Mouse (Mus musculus) heart, postnatal 0 days (tissue): ENCODE measurements around the gene Hoxb8. TPM values are rescaled to one million over a fixed set of nuclear protein-coding genes. Genes with fewer than 3 reads are reported as not detected.
A peak's percentile ranks its signal among the peaks of the same experiment; 100 is the strongest.

Source experiments
- ATAC-seq: fragments of 200-750 bp; cut with Nextera tagmentation; 2 replicates; pipeline ENCODE4 v1.8.0; 2017; ENCODE audit warnings: low read depth, moderate number of reproducible peaks, moderate library complexity; ENCODE audit not compliant: insufficient read depth
- DNase-seq: peaks from one replicate; pipeline ENCODE4 v3.0.0-alpha.2; 2016; ENCODE audit warnings: low spot score
- H3K27ac ChIP-seq: fragments of 300-500 bp; sonication (generic); 2 replicates; pipeline ENCODE4 v1.5.1; 2014; ENCODE audit warnings: low read depth, mild to moderate bottlenecking
- H3K27me3 ChIP-seq: fragments of 300-500 bp; sonication (generic); 2 replicates; pipeline ENCODE4 v1.6.1; 2014; ENCODE audit warnings: low read length, mixed read lengths; ENCODE audit not compliant: control insufficient read depth, insufficient read depth
- H3K36me3 ChIP-seq: fragments of 300-500 bp; sonication (generic); replicated peaks from 2 replicates; pipeline ENCODE4 v1.6.1; 2014; ENCODE audit warnings: low read length, mixed read lengths; ENCODE audit not compliant: control insufficient read depth, insufficient read depth
- H3K4me1 ChIP-seq: fragments of 300-500 bp; sonication (generic); 2 replicates; pipeline ENCODE4 v1.6.1; 2014; ENCODE audit warnings: antibody characterized with exemption; ENCODE audit not compliant: control insufficient read depth, insufficient read depth
- H3K4me2 ChIP-seq: fragments of 300-500 bp; sonication (generic); 2 replicates; pipeline ENCODE4 v1.6.1; 2014; ENCODE audit warnings: low read depth, mild to moderate bottlenecking, low read length, moderate library complexity
- H3K4me3 ChIP-seq: fragments of 300-500 bp; sonication (generic); 2 replicates; pipeline ENCODE4 v1.5.1; 2014; ENCODE audit warnings: low read depth, low read length
- H3K9ac ChIP-seq: fragments of 300-500 bp; sonication (generic); replicated peaks from 2 replicates; pipeline ENCODE4 v1.6.1; 2014; ENCODE audit warnings: low read depth, low read length, mixed read lengths
- H3K9me3 ChIP-seq: fragments of 300-500 bp; sonication (generic); replicated peaks from 2 replicates; pipeline ENCODE4 v1.6.1; 2016; ENCODE audit warnings: low read length; ENCODE audit not compliant: control insufficient read depth
- CTCF ChIP-seq: IDR thresholded peaks from 2 replicates; pipeline ENCODE4 v1.5.1; 2016; ENCODE audit warnings: antibody characterized with exemption, control low read depth, low read depth
- EP300 ChIP-seq: IDR thresholded peaks from 2 replicates; pipeline ENCODE4 v1.6.1; 2016; ENCODE audit warnings: antibody characterized with exemption, low read depth
- WGBS: fragments of 180-500 bp; shearing (Covaris S2); extraction: QIAGEN DNeasy Blood & Tissue Kit; methylation state at CpG from one replicate; pipeline ENCODE4 v1.1.7; 2014; 5-methylcytosine and 5-hydroxymethylcytosine counted together
- polyA plus RNA-seq: library from polyadenylated mRNA; unstranded; fragments of >200 nt; fragmentation: Nextera tagmentation; extraction: Ambion mirVana; gene quantifications from 2 replicates; pipeline ENCODE4 v1.2.1, GENCODE M21; 2015
- total RNA-seq: library from RNA; depleted of rRNA; stranded (reverse); fragments of >200 nt; gene quantifications from 2 replicates; pipeline ENCODE4 v1.2.3, GENCODE M21; 2014; ENCODE audit warnings: low replicate concordance

Hoxb8 gene
- total and polyA plus RNA-seq, 2 experiments from 2014 or later = not detected

- WGBS = 8% methylated on average over 4 of the region's 4 CpGs
- Histone ChIP-seq H3K36me3 (no peaks in the 10 kb centered on the region), H3K9me3 (no peaks in the 10 kb centered on the region), H3K4me3 (no peak overlapping the region), H3K4me1 (no peaks in the 10 kb centered on the region), H3K9ac (no peak overlapping the region), H3K27ac (no peak overlapping the region), H3K4me2 (no peak overlapping the region), H3K27me3 (peaks cover 100% of the 10 kb centered on the region)
- TF ChIP-seq EP300 (no peak), CTCF (no peak)
- no peak for DNase-seq
- no peak for ATAC-seq
Observed at GRCm38 (mm10) chr11:96275896-96276295, 5.8 kb upstream of the Hoxb8 start.

DNA sequence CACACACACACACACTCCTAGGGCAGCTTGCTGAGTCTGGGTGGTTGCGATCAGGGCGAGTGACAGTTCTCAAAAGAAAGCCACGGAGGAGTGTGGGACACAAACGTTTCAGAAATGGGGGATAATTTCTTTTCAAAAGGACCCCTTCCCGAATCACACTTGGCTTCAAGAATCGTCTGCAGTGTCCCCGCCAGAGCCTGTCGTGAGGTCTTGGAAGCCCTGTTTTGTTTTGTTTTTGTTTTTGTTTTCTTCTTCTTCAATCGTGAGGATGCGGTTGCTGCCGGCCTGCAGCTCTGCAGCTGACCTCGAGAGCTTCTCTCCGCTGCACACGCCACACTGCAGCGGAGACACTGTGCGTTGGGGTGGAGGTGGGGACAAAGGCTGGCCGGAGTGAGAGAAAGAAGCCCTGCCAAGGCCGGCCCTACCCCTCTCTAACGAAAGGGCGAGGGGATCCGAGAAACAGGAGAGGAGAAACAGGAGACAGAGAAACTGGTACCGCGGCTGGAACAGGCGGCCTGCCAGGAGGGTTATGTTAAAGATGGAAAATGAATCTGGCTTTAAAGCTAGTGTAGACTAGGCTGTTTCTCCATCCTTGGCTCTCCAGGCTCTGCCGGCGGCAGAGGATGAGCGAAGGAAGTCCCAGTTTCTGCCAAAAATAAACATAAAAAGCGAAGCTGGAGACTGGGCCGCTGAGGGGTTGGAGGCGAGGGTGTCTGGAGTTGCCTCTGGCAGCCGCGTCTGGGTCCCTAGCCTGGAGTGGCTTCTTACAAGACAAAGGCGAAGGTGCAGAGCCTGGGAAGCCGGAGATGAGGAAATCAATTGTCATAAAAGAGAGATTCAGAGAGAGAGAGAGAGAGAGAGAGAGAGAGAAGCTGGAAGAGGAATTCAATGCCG lies 4.3 kb upstream of the Hoxb8 start:
- TF ChIP-seq EP300 = no peak
- TF ChIP-seq CTCF = no peak
- 3% methylated on average over 35 of the region's 35 CpGs for WGBS
- Histone ChIP-seq H3K4me1 (no peaks in the 10 kb centered on the region), H3K4me3 (no peak overlapping the region), H3K9me3 (no peaks in the 10 kb centered on the region), H3K27ac (no peak overlapping the region), H3K36me3 (no peaks in the 10 kb centered on the region), H3K4me2 (no peak overlapping the region), H3K27me3 (peaks cover 100% of the 10 kb centered on the region), H3K9ac (no peak overlapping the region)
- DNase-seq = no peak
- no peak for ATAC-seq

DNA sequence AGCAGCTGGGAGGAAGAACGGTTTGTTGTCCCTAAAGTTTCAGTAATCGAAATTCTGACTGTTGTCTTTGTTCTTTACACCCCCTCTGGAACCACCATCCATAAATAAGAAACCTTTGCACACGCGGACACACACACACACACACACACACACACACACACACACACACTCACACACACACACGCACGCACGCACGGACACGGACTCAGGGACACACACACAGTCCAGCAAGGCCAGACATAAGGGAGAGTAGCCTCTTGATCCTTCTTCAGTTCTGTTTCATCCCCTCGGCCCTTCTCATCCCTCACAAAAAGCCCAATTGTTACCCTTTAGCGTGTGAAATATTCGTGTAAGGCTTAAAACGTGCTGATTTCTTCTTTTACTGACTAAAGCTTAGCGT lies 3.4 kb upstream of the Hoxb8 start:
- ATAC-seq (no peak), DNase-seq (no peak)
- Histone ChIP-seq H3K27ac (no peak overlapping the region), H3K36me3 (no peaks in the 10 kb centered on the region), H3K4me2 (no peak overlapping the region), H3K4me1 (no peaks in the 10 kb centered on the region), H3K9me3 (no peaks in the 10 kb centered on the region), H3K27me3 (peaks cover 100% of the 10 kb centered on the region), H3K4me3 (no peak overlapping the region), H3K9ac (no peak overlapping the region)
- TF ChIP-seq CTCF (no peak), EP300 (no peak)
- 17% methylated on average over 14 of the region's 14 CpGs for WGBS

- Histone ChIP-seq H3K9ac (no peak overlapping the region), H3K27me3 (peaks cover 100% of the 10 kb centered on the region), H3K4me3 (no peak overlapping the region), H3K4me1 (no peaks in the 10 kb centered on the region), H3K27ac (no peak overlapping the region), H3K36me3 (no peaks in the 10 kb centered on the region), H3K4me2 (no peak overlapping the region), H3K9me3 (no peaks in the 10 kb centered on the region)
- TF ChIP-seq EP300 (no peak), CTCF (peak; percentile 77)
- ATAC-seq (peak; percentile 76), DNase-seq (peak; percentile 69)
- WGBS = 1% methylated on average over 9 of the region's 9 CpGs
Observed at GRCm38 (mm10) chr11:96278773-96279172, 2.9 kb upstream of the Hoxb8 start.

DNA sequence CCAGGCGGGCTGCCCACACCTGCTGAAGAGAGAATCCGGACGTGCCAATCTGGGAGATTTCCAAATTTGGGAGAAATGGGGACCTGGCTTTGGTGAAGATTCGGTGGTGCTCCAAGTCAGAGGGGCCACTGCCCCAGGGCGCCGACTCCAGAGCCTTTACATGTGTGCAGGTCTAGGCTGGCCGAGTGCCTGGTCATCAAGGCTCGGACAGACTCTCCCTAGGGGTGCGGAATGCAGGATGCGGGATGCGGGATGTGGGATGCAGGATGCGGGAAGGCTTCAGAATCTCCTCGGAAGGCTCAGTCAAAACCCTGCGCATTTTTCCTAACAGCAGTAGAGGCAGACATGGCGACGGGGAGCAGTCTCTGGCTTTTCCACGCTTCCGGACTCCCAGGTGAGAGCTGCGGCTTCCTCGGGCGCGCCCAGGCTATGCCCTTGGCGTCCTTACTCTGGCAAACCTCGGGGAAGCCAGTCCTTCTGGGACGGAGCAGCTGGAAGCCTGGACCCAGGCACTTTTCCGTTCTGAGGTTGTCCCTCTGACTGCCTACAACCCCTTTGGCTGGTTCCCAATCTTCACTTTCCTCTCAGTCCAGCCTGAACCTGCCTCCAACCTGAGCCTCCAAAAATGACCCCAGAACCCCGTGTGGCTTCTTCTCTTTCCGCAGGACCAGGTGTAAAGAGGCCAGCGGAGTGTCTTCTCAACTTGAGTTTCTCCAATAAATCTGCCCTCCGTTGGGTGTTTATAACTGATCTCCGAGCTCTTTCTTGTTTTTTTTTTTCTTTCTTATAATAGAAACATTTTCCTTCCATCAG lies 2.1 kb upstream of the Hoxb8 start:
- Histone ChIP-seq H3K9me3 (no peaks in the 10 kb centered on the region), H3K4me3 (no peak overlapping the region), H3K27ac (no peak overlapping the region), H3K36me3 (no peaks in the 10 kb centered on the region), H3K27me3 (peaks cover 100% of the 10 kb centered on the region), H3K9ac (no peak overlapping the region), H3K4me2 (no peak overlapping the region), H3K4me1 (no peaks in the 10 kb centered on the region)
- DNase-seq (no peak), ATAC-seq (no peak)
- TF ChIP-seq EP300 (no peak), CTCF (no peak)
- WGBS = 4% methylated on average over 31 of the region's 31 CpGs
